Mouse (Mus musculus): ENCODE measurements around the gene Sowahb.
A peak's percentile ranks its signal among the peaks of the same experiment; 100 is the strongest.

The Sowahb gene

GRCm38 (mm10) chr5:93000774-93001757, 43.8 kb downstream of the Sowahb start:
- DNase-seq (ENCODE audit: low read depth) = peak; percentile 21

DNA sequence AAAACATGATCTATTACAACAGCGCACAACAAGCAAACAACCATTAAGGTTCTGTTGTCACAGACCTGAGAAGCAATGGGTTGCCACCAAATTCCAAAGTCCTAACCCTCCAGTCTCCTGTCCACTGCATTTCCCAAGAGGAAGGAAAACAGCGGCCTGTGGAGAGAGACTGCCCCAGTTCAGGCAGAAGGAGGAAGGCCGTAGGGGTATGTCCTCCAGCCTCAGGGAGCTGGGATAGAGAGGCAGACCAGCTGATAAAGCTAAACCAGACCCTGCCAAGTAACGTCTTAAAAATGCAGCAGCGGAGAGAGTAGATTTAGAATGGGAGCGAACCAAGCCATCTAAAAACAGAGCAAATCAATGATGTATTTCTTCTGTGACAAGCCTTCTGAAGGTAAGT, 44.8 kb downstream of the Sowahb start:
- no peak for DNase-seq (ENCODE audit: low read depth)

DNA sequence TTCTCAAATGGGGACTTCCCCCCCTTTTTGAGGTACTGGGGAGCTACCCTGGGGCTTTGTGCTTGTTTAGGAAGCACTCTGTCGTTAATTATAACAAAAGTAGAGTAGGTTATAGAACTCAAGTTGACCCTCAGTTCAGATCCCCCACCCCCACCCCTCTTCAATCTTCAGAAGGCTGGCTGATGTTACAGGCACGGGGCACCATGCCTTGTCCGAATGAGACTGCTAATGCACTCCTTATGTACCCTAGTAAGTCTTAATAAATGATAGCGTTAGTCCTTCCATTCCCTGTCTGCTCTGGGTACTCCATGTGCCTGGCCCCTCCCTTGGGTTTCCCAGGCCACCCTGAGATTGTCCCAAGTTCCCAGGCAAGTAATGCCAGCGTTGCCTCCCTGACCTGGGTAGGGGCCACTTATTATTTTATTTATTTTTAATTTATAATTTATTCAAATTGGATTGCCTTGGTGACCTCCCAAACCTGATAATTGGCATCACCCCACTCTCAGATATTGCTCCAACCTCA, 46.3 kb downstream of the Sowahb start:
- no peak for DNase-seq (ENCODE audit: low read depth)

GRCm38 (mm10) chr5:92997428-92998120, 47.2 kb downstream of the Sowahb start:
- no peak for DNase-seq (ENCODE audit: low read depth)

- DNase-seq (ENCODE audit: low read depth) = no peak
Measured at GRCm38 (mm10) chr5:92994861-92995260, 50.0 kb downstream of the Sowahb start.

- DNase-seq (ENCODE audit: low read depth) = no peak
Measured at GRCm38 (mm10) chr5:92994309-92994708, 50.5 kb downstream of the Sowahb start.

GRCm38 (mm10) chr5:92992106-92992505, 52.7 kb downstream of the Sowahb start:
- DNase-seq (ENCODE audit: low read depth) = no peak
